27 mouse cellular contexts compared by ENCODE assay signal in the genomic region with DNA sequence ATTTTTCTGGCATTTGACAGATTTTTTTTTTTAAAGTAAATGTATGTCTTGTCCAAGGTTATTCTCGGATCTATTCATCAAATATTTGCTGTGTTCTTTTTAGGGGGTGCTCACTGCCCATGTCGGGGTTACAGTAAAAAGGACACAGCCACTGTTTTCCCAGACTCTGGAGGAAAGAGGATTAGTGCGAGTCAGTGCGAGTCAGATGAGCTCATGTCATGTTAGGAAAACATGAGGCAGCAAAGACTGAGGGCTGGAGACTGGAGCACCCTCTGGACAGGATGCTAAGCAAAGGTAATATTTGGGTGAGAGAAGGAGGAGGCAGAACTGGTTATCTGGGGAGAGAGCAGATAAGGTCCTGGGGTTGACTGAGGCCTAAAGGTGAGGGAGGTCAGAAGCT.
DNase-seq lines count a peak whose midpoint lies in the region; ATAC-seq lines count a peak whose summit lies in the region.
"Had no signal": no experiment of that assay in that cellular context is flagged by ENCODE, and none has a peak within 500 bp of the region (broad histone marks: within the 10 kb centered on the region; RNA-seq: fewer than 3 reads in every experiment).

No protein-coding gene starts in this region.

- no peaks in the 10 kb centered on the region for H3K36me3 ChIP-seq in liver, embryonic 11.5 days (ENCODE audit: control insufficient read depth, insufficient read depth, low read length)
- H3K36me3 ChIP-seq in liver, embryonic 12.5 days = no peaks in the 10 kb centered on the region
- no peaks in the 10 kb centered on the region for H3K36me3 ChIP-seq in neural tube, embryonic 15.5 days
- no peaks in the 10 kb centered on the region for H3K36me3 ChIP-seq in midbrain, embryonic 11.5 days (ENCODE audit: control insufficient read depth, insufficient read depth, low read length)
- H3K36me3 ChIP-seq: embryonic facial prominence, embryonic 13.5 days; embryonic facial prominence, embryonic 15.5 days; forebrain, embryonic 10.5 days; forebrain, embryonic 12.5 days; G1E had no signal

- H3K4me3 ChIP-seq in liver, embryonic 11.5 days (ENCODE audit: low read depth, low read length) = no peak overlapping the region
- H3K4me3 ChIP-seq in liver, embryonic 12.5 days = no peak overlapping the region
- no peak overlapping the region for H3K4me3 ChIP-seq in neural tube, embryonic 15.5 days (replicated peaks)
- no peak overlapping the region for H3K4me3 ChIP-seq in midbrain, embryonic 11.5 days (ENCODE audit: low read depth, low read length)
- H3K4me3 ChIP-seq: embryonic facial prominence, embryonic 13.5 days; embryonic facial prominence, embryonic 15.5 days; erythroblast, embryonic 14.5 days; forebrain, embryonic 10.5 days; forebrain, embryonic 12.5 days had no signal

- H3K4me2 ChIP-seq in liver, embryonic 11.5 days = no peak overlapping the region
- no peak overlapping the region for H3K4me2 ChIP-seq in liver, embryonic 12.5 days
- H3K4me2 ChIP-seq in neural tube, embryonic 15.5 days = no peak overlapping the region
- no peak overlapping the region for H3K4me2 ChIP-seq in midbrain, embryonic 11.5 days
- H3K4me2 ChIP-seq: embryonic facial prominence, embryonic 13.5 days; embryonic facial prominence, embryonic 15.5 days; forebrain, embryonic 12.5 days had no signal

- 60% methylated on average over 4 of the region's 4 CpGs for WGBS in liver, embryonic 11.5 days
- 51% methylated on average over 4 of the region's 4 CpGs for WGBS in liver, embryonic 12.5 days (ENCODE audit: insufficient replicate concordance)
- WGBS in neural tube, embryonic 15.5 days = 86% methylated on average over 4 of the region's 4 CpGs
- WGBS in midbrain, embryonic 11.5 days = 81% methylated on average over 4 of the region's 4 CpGs

- no peaks in the 10 kb centered on the region; the same call in 1 of the 2 replicates for H3K4me1 ChIP-seq in liver, embryonic 11.5 days (replicated peaks; ENCODE audit: control insufficient read depth, insufficient read depth, low read length)
- H3K4me1 ChIP-seq in liver, embryonic 12.5 days = no peaks in the 10 kb centered on the region
- 0 out of 2 replicates have a peak, but pooled peaks cover 7% of the 10 kb centered on the region for H3K4me1 ChIP-seq in neural tube, embryonic 15.5 days
- 0 out of 2 replicates have a peak, but pooled peaks cover 3% of the 10 kb centered on the region for H3K4me1 ChIP-seq in midbrain, embryonic 11.5 days (ENCODE audit: control insufficient read depth, insufficient read depth, low read length)

- H3K9ac ChIP-seq in liver, embryonic 11.5 days (ENCODE audit: low read depth, low read length) = no peak overlapping the region
- no peak overlapping the region for H3K9ac ChIP-seq in liver, embryonic 12.5 days
- H3K9ac ChIP-seq in neural tube, embryonic 15.5 days (replicated peaks) = no peak overlapping the region
- no peak overlapping the region for H3K9ac ChIP-seq in midbrain, embryonic 11.5 days (ENCODE audit: low read length)
- H3K9ac ChIP-seq: embryonic facial prominence, embryonic 13.5 days; embryonic facial prominence, embryonic 15.5 days; forebrain, embryonic 12.5 days had no signal

- H3K9me3 ChIP-seq in liver, embryonic 11.5 days (ENCODE audit: control insufficient read depth, low read length) = no peaks in the 10 kb centered on the region
- no peaks in the 10 kb centered on the region for H3K9me3 ChIP-seq in liver, embryonic 12.5 days (replicated peaks)
- no peaks in the 10 kb centered on the region for H3K9me3 ChIP-seq in neural tube, embryonic 15.5 days (replicated peaks)
- H3K9me3 ChIP-seq in midbrain, embryonic 11.5 days (ENCODE audit: control insufficient read depth, low read length) = no peaks in the 10 kb centered on the region
- H3K9me3 ChIP-seq: embryonic facial prominence, embryonic 13.5 days; embryonic facial prominence, embryonic 15.5 days; forebrain, embryonic 10.5 days; forebrain, embryonic 12.5 days had no signal

- H3K27ac ChIP-seq in liver, embryonic 11.5 days (ENCODE audit: low read depth, low read length) = no peak overlapping the region
- no peak overlapping the region for H3K27ac ChIP-seq in liver, embryonic 12.5 days
- H3K27ac ChIP-seq in neural tube, embryonic 15.5 days (replicated peaks) = no peak overlapping the region
- no peak overlapping the region for H3K27ac ChIP-seq in midbrain, embryonic 11.5 days (ENCODE audit: low read depth, low read length)
- H3K27ac ChIP-seq: embryonic facial prominence, embryonic 13.5 days; embryonic facial prominence, embryonic 15.5 days; forebrain, embryonic 10.5 days; forebrain, embryonic 12.5 days had no signal

- peak; percentile 27 for DNase-seq in liver, embryonic 11.5 days (ENCODE audit: low spot score)
- peak; percentile 8 for DNase-seq in neural tube, embryonic 10.5 days (ENCODE audit: extremely low spot score, low spot score)
- peak; percentile 56 for DNase-seq in NIH3T3 (ENCODE audit: low read depth)
- no peak for DNase-seq in midbrain, embryonic 11.5 days (ENCODE audit: low spot score, missing footprints)
- DNase-seq: adrenal gland, adult 2 months; adrenal gland, postnatal 10 days; adrenal gland, postnatal 25 days; B cell, adult 2 months; cerebellum, adult 11 months; cerebellum, adult 18-20 months; cerebellum, adult 8-10 months; cerebellum, adult 9-11 months; cerebellum, postnatal 14 days; cerebellum, postnatal 36 days; embryo, embryonic 11 days had no signal

- H3K27me3 ChIP-seq in liver, embryonic 11.5 days (replicated peaks; ENCODE audit: control insufficient read depth, insufficient read depth, low read length) = no peaks in the 10 kb centered on the region
- H3K27me3 ChIP-seq in liver, embryonic 12.5 days (replicated peaks) = no peaks in the 10 kb centered on the region
- H3K27me3 ChIP-seq in neural tube, embryonic 15.5 days (replicated peaks) = no peaks in the 10 kb centered on the region
- no peaks in the 10 kb centered on the region for H3K27me3 ChIP-seq in midbrain, embryonic 11.5 days (ENCODE audit: control insufficient read depth, insufficient read depth, low read length)
- H3K27me3 ChIP-seq: CH12.LX; embryonic facial prominence, embryonic 13.5 days; forebrain, embryonic 12.5 days had no signal

- no peak for ATAC-seq in liver, embryonic 11.5 days (replicated peaks; ENCODE audit: low FRiP score)
- no peak for ATAC-seq in liver, embryonic 12.5 days
- ATAC-seq in neural tube, embryonic 15.5 days (ENCODE audit: low FRiP score) = no peak
- no peak for ATAC-seq in midbrain, embryonic 11.5 days (ENCODE audit: low FRiP score)
- ATAC-seq: CD4-positive, CD25-positive, alpha-beta regulatory T cell, adult 4 months; forebrain, embryonic 14.5 days; forebrain, embryonic 16.5 days had no signal
